Mouse (Mus musculus) megakaryocyte, embryonic 14.5 days (primary cell): ENCODE data around the gene Tbx2.

Experiments
- FLI1 ChIP-seq: IDR thresholded peaks from 2 replicates; pipeline ENCODE4 v1.6.1; 2012; ENCODE audit warnings: low read length, inconsistent platforms, mixed read lengths
- GATA1 ChIP-seq: IDR thresholded peaks from 3 replicates; pipeline ENCODE4 v1.6.1; 2012; ENCODE audit warnings: mixed read lengths, low read length, inconsistent platforms, borderline replicate concordance

DNA sequence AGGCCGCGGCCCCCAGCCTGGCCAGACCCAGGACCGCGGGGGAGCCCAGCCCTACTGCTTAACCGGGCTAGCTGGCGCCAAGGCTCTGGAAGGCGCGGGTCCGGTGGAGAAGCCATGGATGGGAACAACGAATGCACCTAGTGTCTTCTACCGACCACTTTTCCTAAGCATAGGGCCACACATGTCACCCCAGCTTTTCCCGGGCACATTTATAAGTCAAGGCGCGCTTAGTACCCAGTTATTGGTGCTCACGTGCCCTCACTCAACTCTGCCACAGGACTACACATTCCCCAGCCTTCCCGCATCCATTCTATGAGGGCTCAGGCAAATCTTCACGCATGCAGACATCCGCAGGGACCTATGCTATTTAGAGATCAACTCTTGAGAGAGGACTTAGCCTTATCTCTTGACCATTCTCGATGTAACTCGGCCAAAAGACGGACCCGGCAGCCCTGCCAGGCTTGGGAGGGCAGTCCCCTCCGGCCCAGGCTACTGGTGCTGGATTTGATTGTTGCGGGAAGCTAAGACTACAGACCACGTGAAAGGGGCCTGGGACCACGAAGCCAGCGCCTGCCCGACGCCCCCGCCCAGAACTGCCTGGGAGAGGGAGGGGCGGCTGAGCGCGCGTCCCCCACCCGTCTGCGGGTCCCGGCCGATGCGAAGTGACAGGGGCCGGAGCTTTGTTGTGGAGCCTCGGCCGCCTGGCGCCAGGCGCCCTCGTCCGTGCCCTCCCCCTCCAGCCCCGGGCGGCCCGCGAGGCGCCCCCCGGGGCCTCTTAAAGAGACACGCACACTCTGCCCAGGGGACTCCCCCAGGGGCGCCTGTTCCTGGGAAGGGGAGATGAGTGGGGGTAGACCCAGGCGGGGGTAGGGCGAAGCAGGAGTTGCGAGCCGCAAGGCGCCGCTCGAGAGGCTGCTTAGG, 2.6 kb upstream of the Tbx2 start:
- TF ChIP-seq FLI1, result no peak
- TF ChIP-seq GATA1, result no peak
